Mouse (Mus musculus): Measurements from ENCODE around the gene Hist2h2bb. TPM values are rescaled to one million over a fixed set of nuclear protein-coding genes. Genes with fewer than 3 reads are reported as not detected.
"Not testable (repeated sequence)": the region's sequence is repeated elsewhere in the genome, so short reads cannot be mapped to it uniquely, and the experiment has no call there.

Gene Hist2h2bb
- total and polyA plus RNA-seq, 3 experiments, result 11.2 to 6,680 TPM; not detected in 1

GRCm38 (mm10) chr3:96284457-96284856 lies 14.9 kb downstream of the Hist2h2bb start (continued):
- TF ChIP-seq JUND (IDR thresholded peaks at IDR 0.05; ENCODE audit: low read depth, low read length), result no peak
- no peak for TF ChIP-seq POLR2A (IDR thresholded peaks at IDR 0.05; ENCODE audit: control insufficient read depth in 1 of 2, insufficient read depth in 1 of 2, low read depth in 1 of 2, low read length in 2 of 2, poor library complexity in 1 of 2)

GRCm38 (mm10) chr3:96287334-96287733 lies 17.8 kb downstream of the Hist2h2bb start:
- H3K27me3 ChIP-seq (ENCODE audit: control insufficient read depth in 1 of 2, insufficient read depth in 2 of 2, low read length in 2 of 2); H3K36me3 ChIP-seq (ENCODE audit: control insufficient read depth in 1 of 2, insufficient read depth in 2 of 2, low read length in 2 of 2); H3K4me3 ChIP-seq (ENCODE audit: control insufficient read depth in 1 of 2, insufficient read depth in 1 of 2, low read depth in 2 of 2, low read length in 2 of 2); H3K9ac ChIP-seq (ENCODE audit: control insufficient read depth, low read depth, low read length, poor library complexity, severe bottlenecking); H3K79me2 ChIP-seq (ENCODE audit: control insufficient read depth, insufficient read depth, low read length, poor library complexity); H3K9me3 ChIP-seq (replicated peaks; ENCODE audit: insufficient read depth, low read length); H3K4me1 ChIP-seq (ENCODE audit: control insufficient read depth in 1 of 2, insufficient read depth in 2 of 2, low read length in 2 of 2); H3K27ac ChIP-seq (ENCODE audit: control insufficient read depth, low read depth, low read length): not testable (repeated sequence)
- DNase-seq (ENCODE audit: low read depth, low spot score), result peak; percentile 43
- TF ChIP-seq EP300 (IDR thresholded peaks at IDR 0.05; ENCODE audit: low read depth in 1 of 2, low read length in 2 of 2) (peak in 1 of 2 experiments; percentile 53; a peak in 1 of 4 replicates), CTCF (IDR thresholded peaks at IDR 0.05 in 2 of 3, conservative IDR thresholded peaks at IDR 0.05 in 1 of 3; ENCODE audit: control insufficient read depth in 1 of 3, insufficient read depth in 1 of 3, low read depth in 2 of 3, low read length in 3 of 3, poor library complexity in 1 of 3, severe bottlenecking in 1 of 3) (peak; percentile 46 to 94 (median 91); a peak in 5 of 6 replicates)

- no peaks in the 10 kb centered on the region for H3K27me3 ChIP-seq (ENCODE audit: control insufficient read depth in 1 of 2, insufficient read depth in 2 of 2, low read length in 2 of 2)
- no peaks in the 10 kb centered on the region for H3K9me3 ChIP-seq (replicated peaks; ENCODE audit: insufficient read depth, low read length)
- TF ChIP-seq NELFE (IDR thresholded peaks at IDR 0.05; ENCODE audit: low read depth, low read length), result no peak
- TF ChIP-seq E2F4 (IDR thresholded peaks at IDR 0.05; ENCODE audit: borderline replicate concordance, low read depth, low read length), result no peak
- TF ChIP-seq GATA1 (IDR thresholded peaks at IDR 0.05; ENCODE audit: low read depth, low read length), result no peak
- no peak for TF ChIP-seq TCF12 (IDR thresholded peaks at IDR 0.05; ENCODE audit: low read depth, low read length)
- no peak for TF ChIP-seq NRF1 (IDR thresholded peaks at IDR 0.05; ENCODE audit: insufficient read depth, low read depth, low read length, poor library complexity, severe bottlenecking)
- no peak for TF ChIP-seq MYB (IDR thresholded peaks at IDR 0.05; ENCODE audit: low read depth, low read length)
- no peak for TF ChIP-seq CTCF (IDR thresholded peaks at IDR 0.05 in 2 of 3, conservative IDR thresholded peaks at IDR 0.05 in 1 of 3; ENCODE audit: control insufficient read depth in 1 of 3, insufficient read depth in 1 of 3, low read depth in 2 of 3, low read length in 3 of 3, poor library complexity in 1 of 3, severe bottlenecking in 1 of 3)
- TF ChIP-seq MAFK (IDR thresholded peaks at IDR 0.05; ENCODE audit: borderline replicate concordance, low read depth, low read length), result no peak
- no peak for TF ChIP-seq USF1 (IDR thresholded peaks at IDR 0.05; ENCODE audit: low read depth, low read length)
- TF ChIP-seq BHLHE40 (IDR thresholded peaks at IDR 0.05; ENCODE audit: borderline replicate concordance, low read depth, low read length), result no peak
- TF ChIP-seq KAT2A (conservative IDR thresholded peaks at IDR 0.05; ENCODE audit: low read depth, low read length), result no peak
- TF ChIP-seq POLR2A (IDR thresholded peaks at IDR 0.05; ENCODE audit: control insufficient read depth in 1 of 2, insufficient read depth in 1 of 2, low read depth in 1 of 2, low read length in 2 of 2, poor library complexity in 1 of 2), result no peak
- TF ChIP-seq POLR2AphosphoS5 (IDR thresholded peaks at IDR 0.05; ENCODE audit: borderline replicate concordance, low read depth, low read length), result no peak
- TF ChIP-seq ZMIZ1 (IDR thresholded peaks at IDR 0.05; ENCODE audit: low read depth, low read length), result no peak
- H3K27ac ChIP-seq (ENCODE audit: control insufficient read depth, low read depth, low read length), result no peak overlapping the region
- no peak for DNase-seq (ENCODE audit: low read depth, low spot score)
- no peaks in the 10 kb centered on the region for H3K79me2 ChIP-seq (ENCODE audit: control insufficient read depth, insufficient read depth, low read length, poor library complexity)
- H3K36me3 ChIP-seq (ENCODE audit: control insufficient read depth in 1 of 2, insufficient read depth in 2 of 2, low read length in 2 of 2), result peaks cover 0 to 11% of the 10 kb centered on the region in 2 experiments; a peak in 2 of 4 replicates
- H3K4me1 ChIP-seq (ENCODE audit: control insufficient read depth in 1 of 2, insufficient read depth in 2 of 2, low read length in 2 of 2), result peaks cover 13 to 20% of the 10 kb centered on the region in 2 experiments
- H3K4me3 ChIP-seq (ENCODE audit: control insufficient read depth in 1 of 2, insufficient read depth in 1 of 2, low read depth in 2 of 2, low read length in 2 of 2), result no peak overlapping the region
- no peak overlapping the region for H3K9ac ChIP-seq (ENCODE audit: control insufficient read depth, low read depth, low read length, poor library complexity, severe bottlenecking)
Observed at GRCm38 (mm10) chr3:96289201-96289600, 19.6 kb downstream of the Hist2h2bb start.
